Mouse (Mus musculus) intestine, postnatal 0 days (tissue): ENCODE data around the gene Pax2. TPM values are rescaled to one million over a fixed set of nuclear protein-coding genes. Genes with fewer than 3 reads are reported as not detected.

Experiments
- ATAC-seq: fragments of 200-750 bp; cut with Nextera tagmentation; 2 replicates; pipeline ENCODE4 v1.8.0; 2017; ENCODE audit warnings: mild to moderate bottlenecking, moderate TSS enrichment, moderate library complexity
- H3K27ac ChIP-seq: fragments of 300-500 bp; sonication (generic); 2 replicates; pipeline ENCODE4 v1.5.1; 2014; ENCODE audit warnings: mild to moderate bottlenecking, low read depth, low read length, moderate library complexity
- H3K27me3 ChIP-seq: fragments of 300-500 bp; sonication (generic); replicated peaks from 2 replicates; pipeline ENCODE4 v1.6.1; 2014; ENCODE audit warnings: low read length, mixed read lengths; ENCODE audit not compliant: control insufficient read depth, insufficient read depth
- H3K36me3 ChIP-seq: fragments of 300-500 bp; sonication (generic); 2 replicates; pipeline ENCODE4 v1.6.1; 2014; ENCODE audit warnings: mild to moderate bottlenecking, moderate library complexity; ENCODE audit not compliant: control insufficient read depth, insufficient read depth
- H3K4me1 ChIP-seq: fragments of 300-500 bp; sonication (generic); replicated peaks from 2 replicates; pipeline ENCODE4 v1.6.1; 2014; ENCODE audit warnings: antibody characterized with exemption, low read length, mixed read lengths; ENCODE audit not compliant: control insufficient read depth, insufficient read depth
- H3K4me2 ChIP-seq: fragments of 300-500 bp; sonication (generic); replicated peaks from 2 replicates; pipeline ENCODE4 v1.6.1; 2014; ENCODE audit warnings: low read depth, mild to moderate bottlenecking, moderate library complexity
- H3K4me3 ChIP-seq: fragments of 300-500 bp; sonication (generic); 2 replicates; pipeline ENCODE4 v1.5.1; 2014; ENCODE audit warnings: low read depth, low read length
- H3K9ac ChIP-seq: fragments of 300-500 bp; sonication (generic); 2 replicates; pipeline ENCODE4 v1.6.1; 2014; ENCODE audit warnings: mild to moderate bottlenecking, low read depth, low read length
- H3K9me3 ChIP-seq: fragments of 300-500 bp; sonication (generic); 2 replicates; pipeline ENCODE4 v1.6.1; 2016; ENCODE audit warnings: mixed run types; ENCODE audit not compliant: control insufficient read depth
- CTCF ChIP-seq: sonication (generic); IDR thresholded peaks from 2 replicates; pipeline ENCODE4 v1.5.1; 2016; ENCODE audit warnings: low read depth, mild to moderate bottlenecking, control low read depth, antibody characterized with exemption, moderate library complexity
- WGBS: fragments of 180-500 bp; shearing (Covaris S2); extraction: QIAGEN DNeasy Blood & Tissue Kit; methylation state at CpG from one replicate; pipeline ENCODE4 v1.1.7; 2014; 5-methylcytosine and 5-hydroxymethylcytosine counted together
- polyA plus RNA-seq: library from polyadenylated mRNA; unstranded; fragments of >200 nt; fragmentation: Nextera tagmentation; extraction: Ambion mirVana; gene quantifications from 2 replicates; pipeline ENCODE4 v1.2.1, GENCODE M21; 2015

Gene Pax2
- polyA plus RNA-seq, 1 experiment from 2014 or later: not detected

- no peak for ATAC-seq
- H3K4me2 ChIP-seq: no peak overlapping the region
- TF ChIP-seq CTCF: no peak
- 12% methylated on average over 4 of the region's 4 CpGs for WGBS
- no peak overlapping the region for H3K9ac ChIP-seq
- 0 out of 2 replicates have a peak, but pooled peaks cover 5% of the 10 kb centered on the region for H3K4me1 ChIP-seq
- H3K27ac ChIP-seq: no peak overlapping the region
- H3K4me3 ChIP-seq: no peak overlapping the region
- H3K27me3 ChIP-seq: peaks cover 98% of the 10 kb centered on the region
- H3K9me3 ChIP-seq: no peaks in the 10 kb centered on the region
- H3K36me3 ChIP-seq: no peaks in the 10 kb centered on the region
Observed at GRCm38 (mm10) chr19:44747471-44747870, 8.4 kb upstream of the Pax2 start.

GRCm38 (mm10) chr19:44748271-44748670 lies 7.6 kb upstream of the Pax2 start:
- no peak overlapping the region for H3K4me3 ChIP-seq
- ATAC-seq: no peak
- peaks cover 98% of the 10 kb centered on the region for H3K27me3 ChIP-seq
- 0 out of 2 replicates have a peak, but pooled peaks cover 5% of the 10 kb centered on the region for H3K4me1 ChIP-seq
- 5% methylated on average over 5 of the region's 5 CpGs for WGBS
- TF ChIP-seq CTCF: no peak
- H3K9me3 ChIP-seq: no peaks in the 10 kb centered on the region
- H3K36me3 ChIP-seq: no peaks in the 10 kb centered on the region
- no peak overlapping the region for H3K27ac ChIP-seq
- no peak overlapping the region for H3K4me2 ChIP-seq
- H3K9ac ChIP-seq: no peak overlapping the region

DNA sequence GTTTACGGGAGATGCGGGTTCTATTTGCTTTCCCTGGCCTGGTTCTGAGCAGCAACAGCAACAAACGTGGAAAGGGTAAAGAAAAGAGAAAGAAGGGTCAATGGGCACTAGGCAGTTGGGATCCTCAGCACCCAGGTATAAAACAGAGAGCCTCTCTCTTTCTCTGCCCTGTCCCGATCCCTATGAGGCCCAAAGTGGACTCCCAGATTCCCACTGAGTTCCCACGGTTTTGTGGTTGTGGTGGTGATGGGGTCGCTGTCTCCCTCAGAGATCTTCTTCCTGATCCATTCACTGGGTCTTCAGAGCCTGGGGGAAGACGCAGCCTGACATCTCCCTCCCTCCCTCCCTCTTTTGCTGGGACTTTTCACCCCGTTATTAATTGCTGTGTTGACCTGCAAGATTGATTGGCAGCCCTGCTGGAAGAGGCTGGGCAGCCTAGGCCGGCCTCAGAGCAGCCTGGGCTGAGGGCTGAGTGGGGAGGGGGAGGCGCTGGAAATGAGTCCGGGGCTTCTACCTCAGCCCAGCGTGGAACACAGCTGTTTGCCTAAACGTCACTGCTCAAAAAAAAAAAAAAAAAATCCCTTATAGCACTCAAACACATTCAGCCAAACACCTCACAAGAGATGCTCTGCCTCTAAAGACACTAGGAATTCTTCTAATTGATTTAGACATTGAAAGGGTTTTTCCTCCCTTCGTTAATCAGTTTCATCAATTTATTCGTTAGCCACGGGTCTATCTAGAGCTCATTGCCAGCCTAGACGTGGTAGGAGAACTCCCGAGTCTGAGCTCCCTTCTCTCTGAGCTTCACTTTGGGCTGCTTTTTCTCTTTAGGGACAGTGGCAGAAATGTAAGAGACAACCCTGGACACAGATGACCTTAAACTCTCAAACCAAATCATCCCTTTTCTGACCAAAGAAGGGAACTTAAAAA lies 6.5 kb upstream of the Pax2 start:
- Histone ChIP-seq H3K4me3 (no peak overlapping the region), H3K27me3 (peaks cover 98% of the 10 kb centered on the region), H3K36me3 (no peaks in the 10 kb centered on the region), H3K4me2 (no peak overlapping the region), H3K4me1 (0 out of 2 replicates have a peak, but pooled peaks cover 5% of the 10 kb centered on the region), H3K9me3 (no peaks in the 10 kb centered on the region), H3K27ac (no peak overlapping the region), H3K9ac (no peak overlapping the region)
- ATAC-seq: no peak
- no peak for TF ChIP-seq CTCF
- 8% methylated on average over 18 of the region's 18 CpGs for WGBS

DNA sequence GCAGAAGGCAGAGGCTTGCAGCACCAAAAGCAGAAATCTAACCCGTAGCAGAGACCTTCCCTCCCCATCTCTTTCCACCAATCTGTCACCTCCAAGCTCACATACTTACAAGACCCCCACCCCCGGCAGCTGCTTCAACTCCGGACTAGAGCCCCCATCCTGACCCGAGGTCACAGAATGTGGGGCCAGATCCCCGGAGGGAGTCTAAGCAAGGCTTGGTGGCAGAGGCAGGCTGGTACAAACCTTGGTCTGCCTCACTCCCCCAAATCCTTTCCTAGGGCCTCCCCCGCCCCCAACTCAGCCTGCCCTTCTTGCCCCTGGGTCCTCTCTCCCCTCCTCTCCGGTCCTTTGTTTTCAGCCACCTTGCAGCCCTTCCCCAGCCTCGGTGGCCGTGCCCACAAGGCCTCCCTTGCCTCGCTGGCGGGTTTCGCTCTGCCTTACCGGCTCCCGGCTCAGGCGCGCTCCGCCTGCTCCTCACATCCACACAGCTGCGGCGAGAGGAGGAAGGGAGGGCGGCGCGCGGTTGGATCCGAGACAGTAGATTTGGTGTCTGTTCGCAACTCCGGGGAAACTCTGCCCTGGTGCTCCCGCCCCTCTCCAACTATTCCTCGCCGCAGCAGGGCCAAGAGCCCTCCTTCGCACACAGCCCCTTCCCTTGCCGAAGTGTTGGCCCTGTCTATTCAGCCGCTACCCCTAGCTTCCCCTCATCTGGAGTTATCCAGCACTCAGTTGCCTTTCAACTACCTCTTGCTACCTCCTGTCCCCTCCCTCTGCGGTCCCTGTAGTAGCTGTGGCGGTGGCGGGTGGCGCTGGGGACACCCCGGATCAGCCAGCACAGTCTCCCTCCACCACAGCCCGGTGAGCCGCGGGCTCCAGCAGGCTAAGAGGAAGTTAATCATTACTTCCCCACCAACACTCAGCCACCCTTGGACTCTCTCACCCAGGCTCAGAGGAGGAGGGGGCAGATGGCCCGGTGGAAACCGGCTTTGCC lies 5.5 kb upstream of the Pax2 start:
- Histone ChIP-seq H3K36me3 (no peaks in the 10 kb centered on the region), H3K27ac (no peak overlapping the region)

GRCm38 (mm10) chr19:44751042-44751441 lies 4.8 kb upstream of the Pax2 start:
- Histone ChIP-seq H3K27me3 (peaks cover 98% of the 10 kb centered on the region), H3K36me3 (no peaks in the 10 kb centered on the region), H3K4me2 (no peak overlapping the region; the same call in 1 of the 2 replicates), H3K4me3 (peak overlapping the region; percentile 25), H3K4me1 (0 out of 2 replicates have a peak, but pooled peaks cover 5% of the 10 kb centered on the region), H3K9me3 (no peaks in the 10 kb centered on the region), H3K9ac (no peak overlapping the region), H3K27ac (no peak overlapping the region)
- 4% methylated on average over 9 of the region's 9 CpGs for WGBS
- TF ChIP-seq CTCF: no peak
- no peak for ATAC-seq

More for the DNA sequence above, 5.5 kb upstream of the Pax2 start:
- Histone ChIP-seq H3K4me1 (0 out of 2 replicates have a peak, but pooled peaks cover 5% of the 10 kb centered on the region), H3K9ac (no peak overlapping the region), H3K4me2 (peak overlapping the region; percentile 62), H3K4me3 (peak overlapping the region; percentile 25), H3K9me3 (no peaks in the 10 kb centered on the region), H3K27me3 (peaks cover 98% of the 10 kb centered on the region)
- no peak for TF ChIP-seq CTCF
- ATAC-seq: peak; percentile 86
- 1% methylated on average over 42 of the region's 42 CpGs for WGBS
